Mouse (Mus musculus) 3T3-L1 (cell line): ENCODE results near the gene Btbd9.

Experiments
- DNase-seq: peaks from one replicate; pipeline ENCODE4 v3.0.0-alpha.2; 2015; ENCODE audit warnings: low read depth, low spot score

Btbd9 gene

DNA sequence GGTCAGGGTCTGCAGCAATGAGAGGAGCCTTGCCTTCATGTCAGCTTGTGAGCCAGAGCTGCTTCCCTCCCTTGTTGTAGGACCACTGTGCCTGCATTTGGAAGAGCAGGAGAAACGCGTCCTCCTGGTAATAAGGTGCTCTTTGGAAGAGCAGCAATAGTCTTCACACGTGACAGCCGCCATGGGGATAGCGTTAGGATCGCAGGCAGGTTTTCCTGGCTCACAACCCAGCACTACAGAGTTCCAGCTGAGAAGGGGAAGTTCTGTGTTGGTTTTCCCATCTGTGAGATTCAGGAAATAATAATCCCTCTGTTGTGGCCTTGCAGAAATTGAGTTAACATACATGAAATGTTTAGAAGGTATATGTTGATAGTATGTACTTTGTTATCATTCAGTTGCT lies 392.7 kb downstream of the Btbd9 start:
- no peak for DNase-seq

DNA sequence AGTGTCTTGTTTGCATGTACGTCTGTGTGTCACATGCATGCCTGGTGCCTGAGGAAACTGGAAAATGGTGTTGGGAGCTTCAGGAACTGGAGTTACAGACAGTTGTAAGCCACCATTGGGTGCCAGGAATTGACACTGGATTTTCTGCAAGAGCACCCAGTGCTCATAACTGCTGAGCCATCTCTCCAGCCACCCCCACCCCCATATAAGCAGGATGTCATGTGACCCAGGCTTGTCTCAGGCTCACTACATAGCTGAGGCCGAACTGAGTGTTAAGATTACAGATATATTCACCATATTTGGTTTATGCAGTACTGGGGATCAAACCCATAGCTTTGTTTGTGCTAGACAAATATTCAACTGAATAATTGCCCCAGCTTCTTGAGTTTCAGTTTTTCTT lies 394.2 kb downstream of the Btbd9 start:
- DNase-seq = no peak

DNA sequence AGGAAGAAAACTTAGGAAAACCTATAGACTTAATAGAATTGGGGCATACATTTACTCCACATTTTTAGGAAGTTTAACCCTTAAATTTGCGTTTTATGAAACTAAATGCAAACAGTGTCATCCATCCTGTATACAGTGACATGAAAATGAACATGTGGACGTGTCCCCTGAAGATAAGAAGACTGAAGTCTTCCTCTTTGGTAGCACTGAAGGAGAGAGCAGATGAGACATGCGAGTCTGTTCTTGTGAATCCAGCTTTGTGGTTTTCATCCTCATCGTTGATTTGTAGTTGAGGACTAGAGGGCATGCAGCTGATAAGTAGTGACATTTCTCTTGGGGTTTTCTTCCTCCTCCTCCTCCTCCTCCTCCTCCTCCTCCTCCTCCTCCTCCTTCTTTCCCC lies 394.7 kb downstream of the Btbd9 start:
- no peak for DNase-seq

DNA sequence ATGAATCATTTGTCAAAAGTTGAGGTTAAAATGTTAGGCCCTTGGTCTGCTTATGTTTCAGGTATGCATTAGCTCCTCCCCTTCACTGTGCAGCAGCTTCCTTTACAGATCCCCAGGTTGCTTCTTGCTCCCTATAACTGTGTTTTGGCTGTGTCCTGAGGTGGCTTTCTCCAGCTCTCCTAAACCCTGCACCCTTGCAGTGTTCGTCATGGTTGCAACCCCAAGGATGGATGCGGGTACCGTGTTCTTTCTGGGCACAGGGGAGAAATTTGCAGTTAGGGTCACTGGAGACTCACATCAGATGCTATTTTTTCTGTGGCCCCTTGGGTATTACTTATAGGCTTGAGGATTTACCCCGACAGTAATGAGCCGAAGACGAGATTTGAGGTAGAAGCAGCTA lies 396.1 kb downstream of the Btbd9 start:
- DNase-seq = no peak

DNA sequence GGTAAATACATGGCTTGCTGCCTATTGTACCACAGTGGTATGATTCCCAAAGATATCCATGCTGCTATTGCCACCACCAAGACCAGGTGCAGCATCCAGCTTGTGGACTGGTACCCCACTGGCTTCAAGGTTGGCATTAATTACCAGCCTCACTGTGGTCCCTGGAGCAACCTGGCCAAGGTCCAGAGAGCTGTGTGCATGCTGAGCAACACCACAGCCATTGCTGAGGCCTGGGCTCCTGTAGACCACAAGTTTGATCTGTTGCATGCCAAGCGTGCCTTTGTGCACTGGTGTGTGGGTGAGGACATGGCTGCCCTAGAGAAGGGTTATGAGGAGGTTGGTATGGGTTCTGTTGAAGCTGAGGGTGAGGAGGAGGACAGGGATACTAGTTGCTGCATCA lies 397.9 kb downstream of the Btbd9 start:
- DNase-seq = no peak

DNA sequence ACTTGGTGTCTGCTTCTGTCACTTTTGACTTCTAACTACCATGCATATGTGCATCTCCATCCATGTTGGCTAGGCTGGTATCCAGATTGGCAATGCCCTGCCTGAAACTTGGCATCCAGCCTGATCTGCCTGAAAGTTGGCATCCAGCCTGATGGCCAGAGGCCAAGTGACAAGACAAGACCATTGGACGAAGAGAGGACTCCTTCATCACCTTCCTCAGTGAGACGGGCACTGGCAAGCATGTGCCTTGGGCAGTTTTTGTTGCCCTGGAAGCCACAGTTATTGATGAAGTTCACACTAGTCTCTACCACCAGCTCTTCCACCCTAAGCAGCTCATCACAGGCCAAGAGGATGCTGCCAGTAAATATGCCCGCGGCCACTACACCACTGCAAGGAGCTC lies 398.9 kb downstream of the Btbd9 start:
- no peak for DNase-seq
